Mouse (Mus musculus): Measurements from ENCODE around the gene Ehmt2. TPM values are rescaled to one million over a fixed set of nuclear protein-coding genes. Genes with fewer than 3 reads are reported as not detected.
A peak's percentile ranks its signal among the peaks of the same experiment; 100 is the strongest.
"Not testable (repeated sequence)": the region's sequence is repeated elsewhere in the genome, so short reads cannot be mapped to it uniquely, and the experiment has no call there.

Gene Ehmt2
- polyA plus RNA-seq, 1 experiment: 230 TPM

DNA sequence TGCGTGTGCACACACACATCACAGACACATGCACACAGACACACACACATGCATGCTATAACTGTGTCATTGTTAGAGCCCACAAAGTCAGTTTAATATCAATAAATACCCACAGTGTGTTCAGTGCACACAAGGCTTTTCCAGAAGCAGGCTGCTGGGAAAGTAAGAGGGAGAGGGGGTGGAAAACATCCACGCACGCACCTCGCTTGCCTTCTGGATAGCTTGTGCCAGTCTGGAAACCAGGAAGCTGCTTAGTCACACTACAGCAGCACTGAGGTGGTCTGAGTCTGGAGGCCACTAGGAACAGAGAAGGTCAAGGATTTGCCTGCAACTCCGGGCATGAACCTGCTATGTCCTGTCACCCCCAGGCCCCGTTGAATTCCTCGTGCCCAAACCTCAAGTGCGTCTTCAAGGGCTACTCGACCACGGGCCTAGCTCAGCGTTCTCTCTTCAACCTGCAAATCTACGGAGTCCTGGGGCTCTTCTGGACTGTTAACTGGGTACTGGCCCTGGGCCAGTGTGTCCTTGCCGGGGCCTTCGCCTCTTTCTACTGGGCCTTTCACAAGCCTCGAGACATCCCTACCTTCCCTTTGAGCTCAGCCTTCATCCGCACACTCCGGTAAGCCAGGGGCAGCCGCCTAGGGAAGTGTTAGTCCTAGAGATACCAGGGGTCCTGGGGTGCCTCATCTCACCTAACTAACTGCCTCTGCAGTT is 29.2 kb downstream of the Ehmt2 start:
- no peak for DNase-seq (ENCODE audit: low read depth)

DNA sequence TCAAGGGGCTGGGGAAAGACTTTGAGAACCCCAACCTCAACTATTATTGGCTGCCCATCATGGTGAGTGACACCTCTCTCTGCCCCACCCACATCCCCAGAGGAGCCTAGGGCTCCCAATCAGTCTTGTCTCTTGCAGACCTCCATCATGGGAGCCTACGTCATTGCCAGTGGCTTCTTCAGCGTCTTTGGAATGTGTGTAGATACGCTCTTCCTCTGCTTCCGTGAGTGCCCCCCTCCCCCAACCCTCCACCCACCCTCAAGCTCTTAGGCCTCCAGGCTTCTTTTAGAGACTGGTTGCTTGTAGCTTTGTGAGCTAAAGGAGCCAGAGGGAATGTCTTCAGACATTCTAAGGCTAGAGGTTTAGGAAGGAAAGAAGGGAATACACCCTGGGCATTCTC is 30.6 kb downstream of the Ehmt2 start:
- DNase-seq (ENCODE audit: low read depth): no peak

- DNase-seq (ENCODE audit: low read depth): peak; percentile 85
These were observed 32.9 kb downstream of the Ehmt2 start, which contains the start of gene Neu1 for GRCm38 (mm10) chr17:34931061-34931734. Gene Neu1, plus strand, starts transcription at chr17:34931253.

GRCm38 (mm10) chr17:34931735-34932098 is 33.4 kb downstream of the Ehmt2 start:
- DNase-seq (ENCODE audit: low read depth): no peak

GRCm38 (mm10) chr17:34932287-34932686 is 34.0 kb downstream of the Ehmt2 start:
- no peak for DNase-seq (ENCODE audit: low read depth)

GRCm38 (mm10) chr17:34934031-34934430 is 35.8 kb downstream of the Ehmt2 start:
- DNase-seq (ENCODE audit: low read depth): no peak

DNA sequence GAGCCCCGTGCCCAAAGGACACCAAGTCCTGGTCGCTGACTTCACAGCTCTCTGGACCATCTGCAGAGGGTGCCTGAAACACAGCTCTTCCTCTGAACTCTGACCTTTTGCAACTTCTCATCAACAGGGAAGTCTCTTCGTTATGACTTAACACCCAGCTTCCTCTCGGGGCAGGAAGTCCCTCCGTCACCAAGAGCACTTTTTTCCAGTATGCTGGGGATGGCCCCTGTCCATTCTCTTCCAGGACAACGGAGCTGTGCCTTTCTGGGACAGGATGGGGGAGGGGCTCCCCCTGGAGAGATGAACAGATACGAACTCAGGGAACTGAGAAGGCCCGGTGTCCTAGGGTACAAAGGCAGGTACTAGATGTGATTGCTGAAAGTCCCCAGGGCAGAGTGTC is 36.6 kb downstream of the Ehmt2 start:
- no peak for DNase-seq (ENCODE audit: low read depth)

GRCm38 (mm10) chr17:34937960-34938505 is 39.8 kb downstream of the Ehmt2 start:
- DNase-seq (ENCODE audit: low read depth): no peak

- DNase-seq (ENCODE audit: low read depth): no peak
These were observed 43.2 kb downstream of the Ehmt2 start for GRCm38 (mm10) chr17:34941344-34942041.

GRCm38 (mm10) chr17:34943128-34943815 is 45.0 kb downstream of the Ehmt2 start:
- no peak for DNase-seq (ENCODE audit: low read depth)

DNA sequence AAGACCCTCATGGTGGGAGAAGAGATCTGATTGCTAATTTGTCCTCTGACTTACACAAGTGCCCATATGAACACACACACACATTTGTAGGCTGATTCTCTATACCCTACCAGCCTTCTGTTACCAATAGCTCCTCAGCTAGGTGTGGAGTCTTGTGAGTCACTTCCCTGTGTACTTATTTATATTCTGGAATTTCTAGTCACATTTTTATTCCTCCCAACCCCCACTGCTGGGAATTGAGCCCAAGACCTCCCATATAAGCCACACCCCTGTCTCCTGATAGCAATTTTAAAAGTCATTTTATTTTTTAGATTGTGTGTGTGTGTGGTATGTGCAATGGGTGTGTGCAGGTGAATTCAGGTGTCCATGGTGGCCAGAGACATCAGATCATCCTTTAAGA is 46.1 kb downstream of the Ehmt2 start:
- DNase-seq (ENCODE audit: low read depth): no peak

- DNase-seq (ENCODE audit: low read depth): no peak
These were observed 48.3 kb downstream of the Ehmt2 start for GRCm38 (mm10) chr17:34946486-34947140.

DNA sequence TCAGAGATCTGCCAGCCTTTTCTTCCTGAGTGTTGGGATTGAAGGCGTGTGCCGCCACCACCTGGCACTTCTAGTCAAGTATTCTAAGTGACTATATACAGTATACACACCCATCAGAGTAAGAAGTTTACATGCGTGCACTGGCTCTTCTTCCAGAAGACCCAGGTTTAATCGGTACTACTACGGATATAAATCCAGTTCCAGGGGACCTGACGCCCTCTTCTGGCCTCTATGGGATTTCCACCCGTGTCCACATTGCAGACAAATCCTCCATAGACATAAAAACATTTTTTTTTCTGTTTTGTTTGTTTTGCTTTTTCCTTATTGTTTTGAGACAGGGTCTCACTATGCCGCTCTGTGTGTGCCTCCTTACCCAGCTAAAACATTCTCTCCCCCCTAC is 49.3 kb downstream of the Ehmt2 start:
- DNase-seq (ENCODE audit: low read depth): no peak

GRCm38 (mm10) chr17:34948721-34949552 is 50.7 kb downstream of the Ehmt2 start:
- DNase-seq (ENCODE audit: low read depth): not testable (repeated sequence)

DNA sequence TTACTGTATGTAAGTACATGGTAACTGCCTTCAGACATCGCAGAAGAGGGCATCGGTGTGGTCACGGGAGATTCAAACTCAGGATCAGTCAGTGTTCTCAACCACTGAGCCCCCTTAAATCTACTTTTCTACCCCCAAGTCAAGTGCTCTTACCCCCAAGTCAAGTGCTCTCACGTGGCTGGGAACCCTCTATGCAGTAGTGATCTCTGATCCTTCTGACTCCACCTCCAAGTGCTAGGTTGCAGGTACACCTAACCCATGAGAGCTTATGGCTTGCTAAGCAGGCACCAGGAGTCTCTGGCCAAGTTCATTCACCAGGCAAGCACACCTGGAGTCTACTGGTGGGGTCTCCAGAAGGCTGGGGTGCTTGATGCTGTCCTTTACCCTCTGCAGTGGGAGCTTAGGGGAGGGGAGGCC is 51.3 kb downstream of the Ehmt2 start:
- no peak for DNase-seq (ENCODE audit: low read depth)

GRCm38 (mm10) chr17:34950514-34951455 is 52.5 kb downstream of the Ehmt2 start:
- DNase-seq (ENCODE audit: low read depth): no peak

DNA sequence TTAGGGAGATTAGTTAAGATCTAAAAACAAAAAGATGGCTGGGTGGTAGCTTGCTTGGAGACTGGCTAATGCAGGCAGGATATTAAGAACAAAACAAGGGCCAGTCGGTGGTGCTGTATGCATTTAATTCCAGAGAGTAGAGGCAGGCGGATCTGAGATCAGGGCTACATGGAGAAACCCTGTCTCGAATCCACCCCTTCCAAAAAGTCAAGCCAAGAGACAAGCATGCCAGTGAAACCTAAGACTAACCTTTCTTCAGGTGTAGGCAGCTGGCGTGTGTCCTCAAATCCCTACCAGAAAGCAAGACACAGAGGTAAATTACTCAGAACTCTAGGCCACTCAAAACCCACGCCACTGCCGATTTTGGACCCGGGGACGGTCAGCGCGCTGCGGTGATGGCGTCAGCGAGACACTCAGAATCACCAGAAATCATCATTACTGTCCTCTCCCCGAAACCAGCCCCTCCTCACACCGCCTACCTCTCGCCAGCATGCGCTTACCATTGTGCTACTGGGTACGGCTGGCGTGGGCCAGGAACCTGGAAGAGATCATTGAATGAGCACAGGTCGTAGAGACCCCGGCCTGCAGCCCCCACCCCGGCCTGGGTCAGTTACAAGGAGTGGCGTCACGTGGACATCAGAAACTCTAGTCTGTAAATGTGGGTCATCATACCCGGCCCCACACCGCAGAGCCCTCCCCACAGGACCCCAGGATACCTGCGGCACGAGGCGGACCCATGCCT is 53.5 kb downstream of the Ehmt2 start:
- DNase-seq (ENCODE audit: low read depth): no peak

GRCm38 (mm10) chr17:34952378-34953040 is 54.2 kb downstream of the Ehmt2 start:
- no peak for DNase-seq (ENCODE audit: low read depth)
